Mouse (Mus musculus): ENCODE data around the gene Fosl1.
"Not testable (repeated sequence)": the region's sequence is repeated elsewhere in the genome, so short reads cannot be mapped to it uniquely, and the experiment has no call there.

Gene Fosl1

DNA sequence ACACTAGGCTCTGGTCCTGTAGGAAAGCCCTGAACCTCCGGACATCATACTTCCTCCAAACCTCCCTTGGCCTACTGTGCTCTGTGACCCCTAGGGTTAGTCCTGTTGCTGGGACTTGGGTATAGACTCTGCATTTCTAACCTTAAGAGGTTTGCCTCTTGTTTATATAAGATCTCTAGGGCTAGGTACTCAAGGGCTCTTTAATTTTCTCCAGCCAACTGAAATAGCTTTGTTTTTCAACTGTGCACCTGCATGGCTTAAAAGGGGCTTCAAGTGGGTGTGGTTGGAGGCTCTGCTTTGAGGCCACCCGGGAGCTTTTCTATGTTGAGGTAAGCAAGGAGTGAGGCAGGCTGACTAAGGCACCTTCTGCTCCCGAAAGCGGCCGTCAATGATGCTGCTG lies 37.1 kb downstream of the Fosl1 start:
- no peak for DNase-seq

- DNase-seq, result no peak
Observed at GRCm38 (mm10) chr19:5485371-5485770, 38.0 kb downstream of the Fosl1 start.

DNA sequence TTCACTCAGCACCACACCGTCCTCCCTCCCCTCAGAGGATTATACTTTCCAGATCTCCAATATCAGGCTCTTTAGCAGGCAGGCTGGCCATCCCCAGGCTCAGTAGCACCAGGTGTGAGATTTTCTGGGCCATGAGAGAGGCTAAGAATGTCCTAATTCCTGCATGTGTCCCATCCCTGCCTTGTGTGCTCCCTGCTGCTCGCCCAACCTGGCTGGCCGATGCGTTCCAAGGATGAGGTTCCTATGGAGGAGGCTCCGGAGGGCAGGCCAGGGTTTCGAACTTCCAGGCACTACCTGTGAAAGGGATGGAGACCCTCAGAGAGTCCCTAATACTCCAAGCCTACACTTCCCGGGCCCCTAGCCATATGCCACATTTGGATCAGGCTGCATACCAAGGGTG lies 38.5 kb downstream of the Fosl1 start:
- DNase-seq, result no peak

- DNase-seq, result no peak
Observed at GRCm38 (mm10) chr19:5486286-5486685, 38.9 kb downstream of the Fosl1 start.

GRCm38 (mm10) chr19:5486771-5487170 lies 39.4 kb downstream of the Fosl1 start:
- no peak for DNase-seq

DNA sequence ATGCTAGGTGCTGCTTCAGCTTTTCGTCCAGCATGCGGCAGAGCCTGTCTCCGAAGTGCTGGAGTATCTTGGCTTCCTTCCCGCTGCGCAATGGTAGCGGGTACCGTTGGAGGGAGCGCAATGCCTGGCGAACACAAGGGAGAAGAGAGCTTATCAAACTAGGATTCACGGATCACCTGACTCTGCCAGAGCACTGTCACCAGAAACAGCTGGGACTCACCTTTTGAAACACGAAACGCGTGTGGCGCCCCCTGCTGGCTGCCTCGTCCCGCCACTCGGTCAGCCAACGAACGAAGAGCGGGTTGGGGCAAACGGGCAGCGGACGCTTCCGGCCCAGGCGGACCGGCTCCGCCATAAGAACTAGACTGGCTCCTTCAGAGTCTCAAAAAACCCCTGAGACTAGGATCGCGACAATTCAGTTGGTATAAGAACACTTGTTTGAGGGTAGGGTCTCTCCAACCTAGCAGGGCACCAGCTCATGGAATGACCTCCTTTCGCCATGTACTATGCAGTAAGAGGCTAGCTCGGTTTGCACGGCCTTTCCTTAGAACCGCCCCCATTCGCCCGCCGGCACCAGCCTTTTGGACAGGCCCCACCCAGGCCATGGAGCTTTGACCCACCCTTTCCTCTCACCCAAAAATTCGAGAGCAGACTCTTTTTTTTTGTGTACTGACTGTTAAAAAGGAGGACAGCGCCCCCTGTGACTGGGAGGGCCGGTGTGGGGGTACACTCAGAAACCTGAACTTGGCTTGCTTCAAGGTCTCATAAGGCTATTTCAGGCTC lies 40.6 kb downstream of the Fosl1 start, which contains the start of gene Mus81:
Mus81 (minus strand) TSS at position 635 of the 783 bp plus-strand sequence.
- peak; percentile 98 for DNase-seq

- peak; percentile 93 for DNase-seq
Observed at GRCm38 (mm10) chr19:5488878-5489571, 41.7 kb downstream of the Fosl1 start.

- not testable (repeated sequence) for DNase-seq
Observed at GRCm38 (mm10) chr19:5489721-5490120, 42.4 kb downstream of the Fosl1 start.

DNA sequence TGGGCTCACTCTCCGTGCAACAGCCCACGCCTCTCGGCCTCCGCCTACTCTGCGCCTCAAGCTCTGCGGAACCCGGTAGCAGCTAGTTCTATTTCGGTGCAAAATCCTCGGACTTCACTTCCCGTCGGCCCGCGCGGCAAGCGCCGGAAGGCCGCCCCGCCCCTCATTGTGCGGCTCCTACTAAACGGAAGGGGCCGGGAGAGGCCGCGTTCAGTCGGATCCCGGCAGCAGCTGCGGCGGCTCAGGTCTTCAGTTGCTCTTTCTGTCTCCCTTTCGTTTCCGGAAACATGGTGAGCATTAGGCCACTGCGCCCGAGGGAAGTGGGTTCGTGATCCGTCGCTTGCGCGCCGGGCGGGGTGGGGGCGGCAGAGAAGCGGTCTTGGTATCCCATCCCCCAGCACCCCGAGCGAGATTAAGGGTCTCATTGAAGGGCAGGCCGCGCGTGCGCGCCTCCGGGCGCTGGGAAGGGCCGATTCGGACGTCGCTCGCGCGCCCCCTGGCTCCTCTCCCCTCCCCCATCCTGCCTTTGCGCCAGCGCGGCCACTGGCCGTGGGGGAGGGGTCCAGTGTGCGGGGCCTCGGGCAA lies 43.1 kb downstream of the Fosl1 start, which contains the start of gene Cfl1:
Cfl1 (plus strand) TSS at position 143 of the 585 bp plus-strand sequence.
- DNase-seq, result peak; percentile 89

- peak; percentile 66 for DNase-seq
Observed at GRCm38 (mm10) chr19:5490898-5491708, 43.8 kb downstream of the Fosl1 start.

DNA sequence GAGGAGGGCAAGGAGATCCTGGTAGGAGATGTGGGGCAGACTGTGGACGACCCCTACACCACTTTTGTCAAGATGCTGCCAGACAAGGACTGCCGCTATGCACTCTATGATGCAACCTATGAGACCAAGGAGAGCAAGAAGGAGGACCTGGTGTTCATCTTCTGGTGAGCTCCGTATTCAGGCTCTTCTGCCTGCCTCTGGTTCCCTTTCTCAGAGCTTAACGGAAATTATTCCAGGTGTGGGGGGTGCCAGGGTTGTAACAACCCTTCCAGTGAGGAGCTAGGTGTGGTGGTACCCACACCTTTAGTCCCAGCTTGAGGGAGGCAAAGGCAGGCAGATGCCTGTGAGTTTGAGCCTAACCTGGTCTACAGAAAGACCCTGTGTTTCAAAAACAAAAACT lies 45.3 kb downstream of the Fosl1 start:
- no peak for DNase-seq

- DNase-seq, result not testable (repeated sequence)
Observed at GRCm38 (mm10) chr19:5493301-5493721, 46.0 kb downstream of the Fosl1 start.

GRCm38 (mm10) chr19:5494314-5494713 lies 47.0 kb downstream of the Fosl1 start:
- DNase-seq, result no peak

DNA sequence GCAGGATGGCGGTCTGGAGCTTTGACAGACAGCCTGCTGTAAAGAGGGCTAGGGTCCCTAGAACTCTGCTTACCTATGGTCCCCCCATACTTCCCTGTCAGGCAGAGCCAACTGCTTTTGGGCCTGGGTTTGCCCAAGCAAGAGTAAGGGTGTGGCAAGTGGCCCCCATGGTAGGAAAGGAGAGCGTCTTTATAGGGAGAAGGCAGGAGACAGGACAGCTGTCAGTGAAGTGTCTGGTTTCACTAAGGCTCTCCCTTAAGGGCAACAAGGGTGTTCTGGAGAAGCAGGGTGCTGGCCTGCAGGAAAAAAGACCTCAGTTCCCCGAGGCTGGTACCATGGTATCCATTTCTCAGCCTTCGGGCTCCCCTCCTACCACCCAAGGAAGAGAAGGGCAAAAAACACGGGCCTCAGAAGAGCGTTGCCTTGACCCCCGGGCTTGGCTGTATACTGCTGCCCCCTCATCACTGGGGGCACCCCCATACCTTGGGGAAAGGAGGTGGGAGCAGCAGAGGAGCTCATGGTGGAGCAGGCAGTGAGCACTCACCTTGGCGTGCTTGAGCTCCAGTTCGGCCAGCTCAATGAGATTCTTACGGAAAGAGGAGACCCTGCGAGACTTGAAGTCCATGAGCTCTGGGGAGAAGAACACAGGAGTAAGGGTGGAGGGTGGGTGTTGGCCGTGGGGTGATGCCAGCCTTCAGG lies 48.2 kb downstream of the Fosl1 start:
- no peak for DNase-seq

DNA sequence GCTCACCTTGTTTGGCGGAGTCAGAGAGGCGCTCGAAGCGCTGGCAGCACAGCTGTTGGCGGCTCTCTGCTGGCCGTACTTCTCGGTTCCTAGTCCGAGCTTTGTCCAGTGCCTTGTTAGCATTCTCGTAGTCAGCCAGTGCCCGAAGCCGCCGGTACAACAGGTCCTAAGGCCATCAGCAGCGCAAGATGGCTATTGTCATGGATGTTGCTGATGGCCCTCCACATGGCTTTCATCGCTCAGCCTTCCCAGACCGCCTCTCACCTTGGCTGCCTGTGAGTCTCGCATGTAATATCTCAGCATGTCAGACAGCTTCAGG lies 48.7 kb downstream of the Fosl1 start:
- no peak for DNase-seq

- no peak for DNase-seq
Observed at GRCm38 (mm10) chr19:5500330-5500875, 53.1 kb downstream of the Fosl1 start.

DNA sequence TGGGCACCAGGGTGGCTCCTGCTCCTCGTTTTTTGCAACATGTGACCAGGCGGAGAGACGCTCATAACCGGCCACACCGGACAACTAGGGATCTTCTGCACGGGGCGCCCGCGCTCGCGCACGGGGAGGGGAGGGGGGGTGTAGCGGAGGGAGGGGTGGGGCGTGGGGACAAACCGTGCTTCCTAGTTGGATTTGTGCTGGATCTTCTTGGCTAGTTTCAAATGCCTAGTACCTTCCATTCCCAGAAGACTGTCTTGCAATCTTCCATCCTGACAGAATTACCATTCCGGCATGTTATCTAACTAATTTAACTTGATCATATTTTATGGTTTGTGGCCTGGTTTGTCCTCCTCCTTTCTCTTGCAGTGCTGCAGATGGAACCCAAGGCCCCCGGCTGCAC lies 56.3 kb downstream of the Fosl1 start, which contains the start of gene 1700020D05Rik:
1700020D05Rik (minus strand) TSS at position 101 of the 400 bp plus-strand sequence.
- DNase-seq, result no peak

All from right cerebral cortex, postnatal 4 days (tissue).